Mouse (Mus musculus) mouse trophoblast stem cell (cell line): ENCODE results near the gene Aldh3a2.
"Not testable (repeated sequence)": the region's sequence is repeated elsewhere in the genome, so short reads cannot be mapped to it uniquely, and the experiment has no call there.

Source experiments
- in situ Hi-C, 2 experiments: fragments of 300-500 bp; cut with MseI, MboI; formaldehyde crosslinking; loops; 2 replicates in 1 of 2; 3 replicates in 1 of 2; pipeline ENCODE4 v1.15.1; 2025

The Aldh3a2 gene

GRCm38 (mm10) chr11:61174821-61175658 is 92.2 kb downstream of the Aldh3a2 start, which contains the start of gene Usp22:
Gene Usp22 (minus strand): TSS chr11:61175055.
- in situ Hi-C loops: no loop called here

DNA sequence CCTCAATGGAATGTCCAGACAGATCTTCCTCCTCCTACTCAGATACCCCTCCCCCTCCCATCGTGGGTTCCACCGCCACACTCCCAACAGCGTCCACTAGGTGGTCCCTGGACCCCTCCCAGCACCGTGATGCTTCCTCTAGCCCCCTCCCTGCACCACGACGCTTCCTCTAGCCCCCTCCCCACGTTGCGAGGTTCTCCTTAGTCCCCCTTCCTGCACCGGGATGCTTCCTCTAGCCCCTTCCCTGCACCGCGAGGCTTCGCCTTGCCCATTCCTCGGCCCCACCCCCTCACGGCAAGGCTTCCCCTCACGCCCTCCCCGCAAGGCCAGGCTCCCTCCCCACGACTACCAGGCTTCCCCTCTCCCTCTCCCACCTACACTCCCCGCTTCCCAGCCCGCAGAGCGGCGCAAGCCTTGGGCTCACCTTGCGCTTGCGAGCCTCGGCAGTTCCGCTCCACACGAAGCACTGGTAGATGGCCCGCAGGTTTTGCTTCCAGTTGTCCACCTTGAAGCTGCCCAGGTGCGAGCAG is 92.9 kb downstream of the Aldh3a2 start:
- in situ Hi-C loops: no loop called here

GRCm38 (mm10) chr11:61173477-61173876 is 93.8 kb downstream of the Aldh3a2 start:
- in situ Hi-C loops: not testable (repeated sequence)
